Mouse (Mus musculus) hindbrain, embryonic 13.5 days (tissue): Measurements from ENCODE around the gene Gm12695. TPM values are rescaled to one million over a fixed set of nuclear protein-coding genes. Genes with fewer than 3 reads are reported as not detected.

Experiments
- ATAC-seq: fragments of 200-750 bp; cut with Nextera tagmentation; 2 replicates; pipeline ENCODE4 v1.8.0; 2017; ENCODE audit warnings: moderate TSS enrichment; ENCODE audit not compliant: low FRiP score
- H3K27ac ChIP-seq: fragments of 300-500 bp; sonication (generic); 2 replicates; pipeline ENCODE4 v1.5.1; 2015; ENCODE audit warnings: inconsistent platforms, mild to moderate bottlenecking, moderate library complexity
- H3K27me3 ChIP-seq: fragments of 300-500 bp; sonication (generic); 2 replicates; pipeline ENCODE4 v1.6.1; 2015; ENCODE audit warnings: mild to moderate bottlenecking, inconsistent platforms
- H3K36me3 ChIP-seq: fragments of 300-500 bp; sonication (generic); 2 replicates; pipeline ENCODE4 v1.6.1; 2015; ENCODE audit warnings: mild to moderate bottlenecking, inconsistent platforms
- H3K4me1 ChIP-seq: fragments of 300-500 bp; sonication (generic); replicated peaks from 2 replicates; pipeline ENCODE4 v1.6.1; 2015; ENCODE audit warnings: inconsistent platforms
- H3K4me2 ChIP-seq: fragments of 300-500 bp; sonication (generic); 2 replicates; pipeline ENCODE4 v1.6.1; 2015; ENCODE audit warnings: inconsistent platforms, mild to moderate bottlenecking, moderate library complexity
- H3K4me3 ChIP-seq: fragments of 300-500 bp; sonication (generic); 2 replicates; pipeline ENCODE4 v1.5.1; 2015; ENCODE audit warnings: mild to moderate bottlenecking, inconsistent platforms
- H3K9ac ChIP-seq: fragments of 300-500 bp; sonication (generic); 2 replicates; pipeline ENCODE4 v1.6.1; 2015; ENCODE audit warnings: mild to moderate bottlenecking, inconsistent platforms
- H3K9me3 ChIP-seq: fragments of 300-500 bp; sonication (generic); 2 replicates; pipeline ENCODE4 v1.6.1; 2016; ENCODE audit warnings: inconsistent platforms
- WGBS: fragments of 180-500 bp; shearing (Covaris S2); methylation state at CpG from one replicate; pipeline ENCODE4 v1.1.7; 2015; 5-methylcytosine and 5-hydroxymethylcytosine counted together
- polyA plus RNA-seq: library from polyadenylated mRNA; unstranded; fragments of >200 nt; fragmentation: Nextera tagmentation; extraction: Ambion mirVana; gene quantifications from 2 replicates; pipeline ENCODE4 v1.2.1, GENCODE M21; 2015

Gene Gm12695
- not detected in 2 replicates for polyA plus RNA-seq

- Histone ChIP-seq H3K4me1 (no peaks in the 10 kb centered on the region), H3K9me3 (no peaks in the 10 kb centered on the region), H3K9ac (no peak within 1 kb of the TSS), H3K4me2 (no peak within 1 kb of the TSS), H3K27me3 (no peaks in the 10 kb centered on the region), H3K4me3 (no peak within 1 kb of the TSS), H3K27ac (no peak within 1 kb of the TSS), H3K36me3 (no peaks in the 10 kb centered on the region)
- WGBS, result 97% methylated on average over 3 of the region's 3 CpGs
- ATAC-seq, result no peak
These were observed at the start of gene Gm12695 for GRCm38 (mm10) chr4:96785086-96785485. TSS of gene Gm12695 (minus strand) at chr4:96785186.

GRCm38 (mm10) chr4:96825540-96826045 lies 40.6 kb upstream of the Gm12695 start:
- H3K27me3 ChIP-seq, result no peaks in the 10 kb centered on the region
- H3K9me3 ChIP-seq, result no peaks in the 10 kb centered on the region
- ATAC-seq, result no peak
- no peak overlapping the region for H3K4me2 ChIP-seq
- 89% methylated on average over 4 of the region's 4 CpGs for WGBS
- H3K4me3 ChIP-seq, result no peak overlapping the region
- no peak overlapping the region for H3K9ac ChIP-seq
- no peak overlapping the region for H3K27ac ChIP-seq
- H3K4me1 ChIP-seq, result no peaks in the 10 kb centered on the region
- H3K36me3 ChIP-seq, result no peaks in the 10 kb centered on the region

GRCm38 (mm10) chr4:96806824-96807808 lies 22.1 kb upstream of the Gm12695 start:
- Histone ChIP-seq H3K36me3 (no peaks in the 10 kb centered on the region), H3K27me3 (no peaks in the 10 kb centered on the region), H3K4me1 (no peaks in the 10 kb centered on the region), H3K4me3 (no peak overlapping the region), H3K4me2 (no peak overlapping the region), H3K9ac (no peak overlapping the region), H3K27ac (no peak overlapping the region), H3K9me3 (no peaks in the 10 kb centered on the region)
- ATAC-seq, result no peak
- 87% methylated on average over 6 of the region's 6 CpGs for WGBS

GRCm38 (mm10) chr4:96799380-96800157 lies 14.6 kb upstream of the Gm12695 start:
- H3K4me3 ChIP-seq, result no peak overlapping the region
- H3K27ac ChIP-seq, result no peak overlapping the region
- H3K27me3 ChIP-seq, result no peaks in the 10 kb centered on the region
- H3K4me2 ChIP-seq, result no peak overlapping the region
- H3K9me3 ChIP-seq, result no peaks in the 10 kb centered on the region
- H3K9ac ChIP-seq, result no peak overlapping the region
- H3K36me3 ChIP-seq, result no peaks in the 10 kb centered on the region
- WGBS, result 42% methylated on average over 7 of the region's 7 CpGs
- H3K4me1 ChIP-seq, result 0 out of 2 replicates have a peak, but pooled peaks cover 3% of the 10 kb centered on the region
- no peak for ATAC-seq

- peak; percentile 84 for ATAC-seq
- no peak overlapping the region for H3K27ac ChIP-seq
- 44% methylated on average over 1 of the region's 1 CpGs for WGBS
These were observed 12.6 kb upstream of the Gm12695 start for GRCm38 (mm10) chr4:96797583-96797982.

GRCm38 (mm10) chr4:96791301-96791700 lies 6.3 kb upstream of the Gm12695 start:
- Histone ChIP-seq H3K9me3 (no peaks in the 10 kb centered on the region), H3K27me3 (no peaks in the 10 kb centered on the region), H3K27ac (no peak overlapping the region), H3K4me1 (no peaks in the 10 kb centered on the region), H3K4me3 (no peak overlapping the region), H3K9ac (no peak overlapping the region), H3K36me3 (no peaks in the 10 kb centered on the region), H3K4me2 (no peak overlapping the region)
- ATAC-seq, result no peak

More at GRCm38 (mm10) chr4:96797583-96797982, 12.6 kb upstream of the Gm12695 start:
- Histone ChIP-seq H3K4me2 (no peak overlapping the region), H3K27me3 (no peaks in the 10 kb centered on the region), H3K4me1 (0 out of 2 replicates have a peak, but pooled peaks cover 3% of the 10 kb centered on the region), H3K9ac (no peak overlapping the region), H3K4me3 (no peak overlapping the region), H3K9me3 (no peaks in the 10 kb centered on the region), H3K36me3 (no peaks in the 10 kb centered on the region)

GRCm38 (mm10) chr4:96789905-96790304 lies 4.9 kb upstream of the Gm12695 start:
- no peak overlapping the region for H3K27ac ChIP-seq
- H3K9ac ChIP-seq, result no peak overlapping the region
- H3K27me3 ChIP-seq, result no peaks in the 10 kb centered on the region
- no peak for ATAC-seq
- no peak overlapping the region for H3K4me3 ChIP-seq
- H3K4me2 ChIP-seq, result no peak overlapping the region
- H3K9me3 ChIP-seq, result no peaks in the 10 kb centered on the region
- H3K4me1 ChIP-seq, result no peaks in the 10 kb centered on the region
- H3K36me3 ChIP-seq, result no peaks in the 10 kb centered on the region
- 57% methylated on average over 3 of the region's 3 CpGs for WGBS

GRCm38 (mm10) chr4:96786610-96787009 lies 1.6 kb upstream of the Gm12695 start:
- no peaks in the 10 kb centered on the region for H3K4me1 ChIP-seq
- no peaks in the 10 kb centered on the region for H3K27me3 ChIP-seq
- no peak for ATAC-seq
- H3K27ac ChIP-seq, result no peak overlapping the region
- WGBS, result 26% methylated on average over 7 of the region's 7 CpGs
- no peaks in the 10 kb centered on the region for H3K9me3 ChIP-seq
- no peak overlapping the region for H3K4me3 ChIP-seq
- no peak overlapping the region for H3K9ac ChIP-seq
- no peak overlapping the region for H3K4me2 ChIP-seq
- no peaks in the 10 kb centered on the region for H3K36me3 ChIP-seq

GRCm38 (mm10) chr4:96772966-96773566 lies 11.9 kb downstream of the Gm12695 start:
- no peaks in the 10 kb centered on the region for H3K27me3 ChIP-seq
- H3K4me2 ChIP-seq, result no peak overlapping the region
- ATAC-seq, result no peak
- no peaks in the 10 kb centered on the region for H3K36me3 ChIP-seq
- no peak overlapping the region for H3K27ac ChIP-seq
- H3K4me1 ChIP-seq, result no peaks in the 10 kb centered on the region
- 71% methylated on average over 3 of the region's 3 CpGs for WGBS
- no peaks in the 10 kb centered on the region for H3K9me3 ChIP-seq
- H3K4me3 ChIP-seq, result no peak overlapping the region
- no peak overlapping the region for H3K9ac ChIP-seq

GRCm38 (mm10) chr4:96766396-96766998 lies 18.5 kb downstream of the Gm12695 start:
- 55% methylated on average over 2 of the region's 2 CpGs for WGBS
- no peak overlapping the region for H3K4me3 ChIP-seq
- no peak overlapping the region for H3K9ac ChIP-seq
- H3K4me1 ChIP-seq, result 0 out of 2 replicates have a peak, but pooled peaks cover 3% of the 10 kb centered on the region
- H3K4me2 ChIP-seq, result no peak overlapping the region
- no peak overlapping the region for H3K27ac ChIP-seq
- no peaks in the 10 kb centered on the region for H3K9me3 ChIP-seq
- H3K27me3 ChIP-seq, result no peaks in the 10 kb centered on the region
- no peaks in the 10 kb centered on the region for H3K36me3 ChIP-seq
- ATAC-seq, result peak; percentile 46; the same call in 1 of the 2 replicates

GRCm38 (mm10) chr4:96751953-96752352 lies 33.0 kb downstream of the Gm12695 start:
- Histone ChIP-seq H3K4me2 (no peak overlapping the region), H3K9me3 (no peaks in the 10 kb centered on the region), H3K27ac (no peak overlapping the region), H3K36me3 (no peaks in the 10 kb centered on the region), H3K4me1 (no peaks in the 10 kb centered on the region), H3K9ac (no peak overlapping the region), H3K4me3 (no peak overlapping the region), H3K27me3 (no peaks in the 10 kb centered on the region)
- ATAC-seq, result no peak
- WGBS, result 84% methylated on average over 1 of the region's 1 CpGs
